Mouse (Mus musculus): ENCODE measurements around the gene Sh3bp4.

The Sh3bp4 gene

GRCm38 (mm10) chr1:89093696-89094095 lies 23.5 kb downstream of the Sh3bp4 start:
- no peak for DNase-seq (ENCODE audit: low spot score in 2 of 2)

GRCm38 (mm10) chr1:89094416-89094815 lies 24.2 kb downstream of the Sh3bp4 start:
- no peak for DNase-seq (ENCODE audit: low spot score in 2 of 2)

- no peak for DNase-seq (ENCODE audit: low spot score in 2 of 2)
Measured at GRCm38 (mm10) chr1:89095642-89096424, 25.6 kb downstream of the Sh3bp4 start.

- DNase-seq (ENCODE audit: low spot score in 2 of 2): no peak
Measured at GRCm38 (mm10) chr1:89102231-89103003, 32.2 kb downstream of the Sh3bp4 start.

GRCm38 (mm10) chr1:89103004-89103263 lies 32.7 kb downstream of the Sh3bp4 start:
- no peak for DNase-seq (ENCODE audit: low spot score in 2 of 2)

GRCm38 (mm10) chr1:89103505-89103904 lies 33.3 kb downstream of the Sh3bp4 start:
- no peak for DNase-seq (ENCODE audit: low spot score in 2 of 2)

- DNase-seq (ENCODE audit: low spot score in 2 of 2): no peak
Measured at GRCm38 (mm10) chr1:89104066-89104765, 34.0 kb downstream of the Sh3bp4 start.

GRCm38 (mm10) chr1:89105891-89106830 lies 35.9 kb downstream of the Sh3bp4 start:
- DNase-seq (ENCODE audit: low spot score in 2 of 2): no peak

GRCm38 (mm10) chr1:89107466-89107865 lies 37.3 kb downstream of the Sh3bp4 start:
- DNase-seq (ENCODE audit: low spot score in 2 of 2): no peak

GRCm38 (mm10) chr1:89108340-89108896 lies 38.2 kb downstream of the Sh3bp4 start:
- DNase-seq (ENCODE audit: low spot score in 2 of 2): no peak

GRCm38 (mm10) chr1:89109767-89110166 lies 39.6 kb downstream of the Sh3bp4 start:
- no peak for DNase-seq (ENCODE audit: low spot score in 2 of 2)

- no peak for DNase-seq (ENCODE audit: low spot score in 2 of 2)
Measured at GRCm38 (mm10) chr1:89110767-89111534, 40.7 kb downstream of the Sh3bp4 start.

- DNase-seq (ENCODE audit: low spot score in 2 of 2): no peak
Measured at GRCm38 (mm10) chr1:89112544-89112943, 42.3 kb downstream of the Sh3bp4 start.

- no peak for DNase-seq (ENCODE audit: low spot score in 2 of 2)
Measured at GRCm38 (mm10) chr1:89113731-89114130, 43.5 kb downstream of the Sh3bp4 start.

GRCm38 (mm10) chr1:89117062-89117461 lies 46.8 kb downstream of the Sh3bp4 start:
- no peak for DNase-seq (ENCODE audit: low spot score in 2 of 2)

GRCm38 (mm10) chr1:89118076-89118475 lies 47.9 kb downstream of the Sh3bp4 start:
- no peak for DNase-seq (ENCODE audit: low spot score in 2 of 2)

GRCm38 (mm10) chr1:89118836-89119235 lies 48.6 kb downstream of the Sh3bp4 start:
- DNase-seq (ENCODE audit: low spot score in 2 of 2): no peak

- no peak for DNase-seq (ENCODE audit: low spot score in 2 of 2)
Measured at GRCm38 (mm10) chr1:89120290-89120689, 50.1 kb downstream of the Sh3bp4 start.

GRCm38 (mm10) chr1:89121466-89121865 lies 51.3 kb downstream of the Sh3bp4 start:
- DNase-seq (ENCODE audit: low spot score in 2 of 2): no peak

GRCm38 (mm10) chr1:89122376-89122775 lies 52.2 kb downstream of the Sh3bp4 start:
- DNase-seq (ENCODE audit: low spot score in 2 of 2): no peak

Measured in cerebellum, postnatal 4 days (tissue).